Mouse (Mus musculus) brown adipose tissue, adult 24 weeks (tissue): ENCODE measurements around the gene Pole3. TPM values are rescaled to one million over a fixed set of nuclear protein-coding genes. Genes with fewer than 3 reads are reported as not detected.

Experiments used
- H3K27ac ChIP-seq: fragments of 200-500 bp; replicated peaks from 2 replicates; pipeline ENCODE4 v1.5.1; 2012; ENCODE audit warnings: low read depth, mild to moderate bottlenecking, low read length
- H3K4me1 ChIP-seq: fragments of 200-500 bp; 2 replicates; pipeline ENCODE4 v1.6.1; 2012; ENCODE audit warnings: low read length, mixed read lengths; ENCODE audit not compliant: control insufficient read depth, insufficient read depth, insufficient read length
- H3K4me3 ChIP-seq: fragments of 200-500 bp; 2 replicates; pipeline ENCODE4 v1.5.1; 2012; ENCODE audit warnings: low read depth, mild to moderate bottlenecking, low read length, moderate library complexity; ENCODE audit not compliant: insufficient read depth
- polyA plus RNA-seq: library from polyadenylated mRNA; stranded (reverse); fragments of >200 nt; gene quantifications from 2 replicates; pipeline ENCODE4 v1.2.4, GENCODE M21; 2012; ENCODE audit not compliant: missing spikeins, insufficient read depth, insufficient read length

Pole3 gene
- polyA plus RNA-seq, 1 experiment = 44.2 TPM

DNA sequence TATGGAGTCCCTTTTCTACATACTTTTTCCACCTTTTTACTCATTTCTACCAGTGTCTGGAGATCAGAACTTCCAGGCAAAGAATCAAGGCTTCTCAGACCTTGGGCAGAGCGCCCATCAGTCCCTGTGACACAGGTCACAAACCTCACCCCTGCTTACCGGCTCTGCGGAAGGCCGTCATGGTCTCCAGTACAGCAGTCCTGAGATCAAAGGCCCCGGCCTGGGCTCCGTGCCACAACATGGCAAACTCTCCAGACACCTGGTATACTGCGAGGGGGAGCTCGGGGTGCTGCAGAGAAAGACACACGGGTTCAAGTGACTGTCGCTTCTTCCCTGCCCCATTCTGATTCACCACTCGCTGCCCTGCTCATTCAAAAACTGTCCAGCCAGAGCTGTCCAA, 14.9 kb downstream of the Pole3 start:
- H3K27ac ChIP-seq = no peak overlapping the region
- no peak overlapping the region for H3K4me3 ChIP-seq
- no peaks in the 10 kb centered on the region for H3K4me1 ChIP-seq

DNA sequence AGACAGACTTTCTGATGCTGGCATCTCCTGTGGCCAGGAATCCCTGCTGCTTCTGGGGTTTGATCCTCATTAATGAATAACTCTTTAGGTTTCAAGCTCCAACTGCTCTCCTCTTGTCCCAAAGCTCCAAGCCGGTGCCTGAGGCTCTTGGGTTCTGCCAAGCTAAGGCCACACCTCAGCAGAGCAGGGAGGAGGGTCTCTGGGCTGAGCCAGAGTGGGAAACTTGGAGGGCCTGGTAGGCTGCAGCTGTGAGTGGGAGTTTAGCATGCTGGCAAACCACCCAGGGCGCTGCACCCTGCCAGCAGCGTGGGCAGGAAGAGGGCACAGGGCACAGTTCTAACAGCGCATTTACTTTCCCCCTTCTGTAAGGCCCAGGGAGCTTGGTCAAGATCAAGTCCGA, 16.0 kb downstream of the Pole3 start:
- Histone ChIP-seq H3K27ac (no peak overlapping the region), H3K4me3 (no peak overlapping the region), H3K4me1 (no peaks in the 10 kb centered on the region)

DNA sequence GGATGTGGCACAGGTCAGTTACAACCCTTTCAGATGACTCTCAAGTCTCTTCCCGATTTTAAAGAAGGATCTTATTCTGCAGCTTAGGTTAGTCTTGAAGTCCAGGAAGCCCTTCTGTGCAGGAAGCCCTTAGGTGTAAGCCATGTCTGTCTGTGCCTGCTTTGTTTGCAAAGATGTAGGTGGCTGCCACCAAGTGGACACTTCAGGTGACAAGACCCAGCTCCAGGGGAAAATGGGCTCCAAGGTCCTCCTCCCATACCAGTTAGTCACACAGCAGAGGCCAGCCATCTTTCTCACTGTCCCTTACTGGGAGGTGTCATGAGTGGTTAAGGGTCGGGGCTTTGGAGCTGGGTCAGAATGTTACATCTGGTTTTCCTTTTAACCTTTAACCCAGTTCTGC, 18.1 kb downstream of the Pole3 start:
- Histone ChIP-seq H3K27ac (no peak overlapping the region), H3K4me1 (peaks cover 4% of the 10 kb centered on the region; the same call in 1 of the 2 replicates), H3K4me3 (no peak overlapping the region)

DNA sequence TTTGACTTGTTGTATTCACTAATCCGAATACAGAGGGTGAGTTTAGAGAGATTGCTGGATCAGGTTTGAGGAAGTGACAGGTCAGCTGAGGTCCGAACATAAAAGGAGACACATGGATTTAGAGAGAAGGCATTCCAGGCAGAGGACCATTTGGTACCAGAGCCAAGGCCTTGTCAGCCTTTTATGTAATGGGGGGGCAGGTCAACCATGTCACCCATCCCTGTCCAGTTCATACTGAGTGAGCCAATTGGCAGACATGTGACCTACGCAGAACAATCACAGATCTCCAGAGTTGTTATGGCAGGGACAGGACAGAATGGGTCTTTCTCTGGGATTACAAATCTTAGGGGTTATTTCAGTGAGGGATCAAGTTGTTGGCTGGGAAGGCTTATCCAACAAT, 18.9 kb downstream of the Pole3 start:
- Histone ChIP-seq H3K4me1 (peaks cover 4% of the 10 kb centered on the region; the same call in 1 of the 2 replicates), H3K27ac (no peak overlapping the region), H3K4me3 (no peak overlapping the region)

DNA sequence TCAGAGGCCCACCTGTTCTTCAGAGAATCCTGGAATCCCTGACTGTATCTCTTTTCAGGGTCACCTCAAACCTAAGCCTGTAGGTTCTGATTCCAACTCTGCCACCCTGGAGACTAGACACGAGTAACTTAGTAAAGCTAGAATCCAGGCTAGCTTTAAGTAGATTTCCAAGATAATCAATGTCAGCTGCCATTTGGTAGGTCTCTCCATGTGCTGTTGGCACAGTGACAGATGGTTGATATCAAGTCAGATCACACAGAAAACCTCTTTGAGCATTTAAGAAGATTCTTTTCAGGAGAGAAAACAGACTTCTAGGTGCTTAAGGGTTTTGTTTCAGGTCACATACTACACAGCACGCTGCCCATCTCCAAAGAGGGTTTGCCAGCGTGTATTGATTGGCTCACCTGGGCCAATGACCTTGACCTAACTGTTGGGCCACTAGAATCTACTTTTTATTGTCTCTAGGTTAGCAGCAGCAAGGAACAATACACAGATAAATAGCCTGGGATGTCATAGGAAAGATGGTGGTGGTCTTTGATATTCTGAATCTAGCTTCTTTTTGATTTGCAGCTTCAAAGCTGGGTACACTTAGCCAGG, 21.4 kb downstream of the Pole3 start, which contains the start of gene Hdhd3:
Gene Hdhd3, minus strand, starts transcription at position 94 of the 597 bp plus-strand sequence.
- H3K27ac ChIP-seq = peak within 1 kb of the TSS; percentile 97
- H3K4me3 ChIP-seq = peak within 1 kb of the TSS; percentile 84
- H3K4me1 ChIP-seq = peaks cover 4% of the 10 kb centered on the region; the same call in 1 of the 2 replicates

DNA sequence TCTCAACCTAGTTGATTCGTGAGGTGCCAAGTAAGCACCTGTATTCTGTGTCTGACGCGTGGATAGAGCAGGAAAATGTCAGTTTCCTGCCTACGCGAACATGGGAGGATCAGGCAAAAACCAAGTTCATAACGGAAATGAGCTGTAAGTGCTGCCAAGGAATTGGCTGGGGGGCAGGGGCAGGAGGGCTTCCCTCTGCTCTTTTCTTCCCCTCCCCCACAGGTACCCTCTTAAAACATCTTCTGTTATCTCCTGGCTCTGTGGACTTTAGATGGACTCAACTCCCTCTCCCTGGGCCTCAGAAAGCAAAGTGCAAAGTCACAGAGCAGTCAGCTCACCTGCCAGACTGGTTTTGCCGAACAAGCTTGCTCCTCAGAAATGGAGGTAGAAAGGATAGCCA, 21.9 kb downstream of the Pole3 start:
- H3K4me3 ChIP-seq = no peak overlapping the region
- peak overlapping the region; percentile 97; the same call in 1 of the 2 replicates for H3K27ac ChIP-seq
- peaks cover 4% of the 10 kb centered on the region; the same call in 1 of the 2 replicates for H3K4me1 ChIP-seq

DNA sequence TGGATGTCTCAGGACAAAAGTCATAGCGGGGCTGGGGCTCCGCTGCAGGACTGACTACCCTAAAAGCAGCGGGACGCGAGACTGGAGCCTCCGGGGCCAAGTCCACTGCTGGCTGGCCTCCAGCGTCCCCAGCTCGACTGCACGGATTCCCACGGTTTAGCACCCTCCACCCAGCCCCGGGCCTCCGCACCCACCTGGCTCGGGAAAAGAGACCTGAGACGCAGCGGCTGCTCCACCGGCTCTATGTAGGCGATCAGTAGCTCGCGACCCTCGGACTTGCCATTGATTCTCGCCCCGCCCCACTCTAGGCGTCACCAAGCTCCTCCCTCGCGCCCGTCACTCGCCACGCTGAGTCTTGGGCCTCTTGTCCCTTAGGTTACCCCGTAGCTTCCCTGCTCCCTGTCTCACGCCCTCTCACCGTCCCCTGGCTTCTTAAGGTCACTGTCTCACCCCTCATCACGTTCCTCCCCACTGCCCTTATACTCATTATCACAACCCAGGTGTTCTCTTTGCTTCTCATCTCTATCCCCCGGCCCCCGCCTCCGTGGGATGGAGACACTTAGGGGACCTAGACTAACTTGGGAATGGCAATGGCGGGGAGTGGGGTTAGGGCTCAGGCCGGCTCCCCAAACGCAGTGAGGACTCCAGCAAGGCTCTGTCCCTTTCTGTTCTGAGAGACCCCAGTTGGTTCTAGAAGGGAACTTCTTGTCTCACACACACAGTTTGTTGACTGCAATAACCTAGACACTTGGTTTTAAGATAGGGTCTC, 22.7 kb downstream of the Pole3 start:
- H3K4me3 ChIP-seq = peak overlapping the region; percentile 84
- peak overlapping the region; percentile 97 for H3K27ac ChIP-seq
- peaks cover 4% of the 10 kb centered on the region; the same call in 1 of the 2 replicates for H3K4me1 ChIP-seq

DNA sequence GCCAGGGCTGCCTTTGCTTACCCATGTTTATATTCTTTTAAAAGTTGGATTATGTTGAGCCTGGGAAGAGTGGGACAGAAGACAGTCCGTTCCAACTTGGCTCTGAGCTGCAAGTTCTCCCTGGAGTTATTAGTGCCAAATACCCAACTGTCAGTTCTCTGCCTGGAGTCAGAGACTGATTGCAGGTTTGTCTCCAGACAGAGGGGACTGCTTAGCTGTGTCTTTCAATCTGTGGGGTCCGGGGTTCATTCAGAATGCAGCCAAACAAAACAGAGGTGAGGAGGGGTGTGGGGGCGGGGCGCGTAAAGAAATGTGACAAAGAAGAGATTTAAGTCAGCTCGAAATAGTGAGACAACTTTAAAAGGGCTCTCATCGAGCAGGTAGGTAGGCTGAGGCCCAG, 23.3 kb downstream of the Pole3 start:
- H3K4me3 ChIP-seq = peak overlapping the region; percentile 84
- H3K27ac ChIP-seq = peak overlapping the region; percentile 62
- peaks cover 4% of the 10 kb centered on the region; the same call in 1 of the 2 replicates for H3K4me1 ChIP-seq

DNA sequence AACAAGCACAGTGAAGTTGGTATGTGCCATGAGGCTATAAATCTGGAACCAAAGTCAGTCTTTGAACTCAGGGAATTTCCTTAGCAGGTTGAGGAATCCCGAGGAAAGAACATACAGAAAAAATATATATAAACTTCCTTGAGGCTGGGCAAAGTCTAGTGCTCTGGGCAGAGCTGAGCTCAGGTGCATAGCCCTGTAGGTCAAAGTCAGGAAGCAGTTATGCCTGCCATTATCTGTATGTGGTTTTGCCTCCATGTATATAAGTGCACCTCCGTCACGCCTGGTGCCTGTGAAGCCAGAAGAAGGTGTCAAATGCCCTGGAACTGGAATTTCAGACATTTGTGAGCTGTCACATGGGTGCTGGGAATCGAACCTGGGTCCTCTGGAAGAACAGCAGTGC, 24.1 kb downstream of the Pole3 start:
- no peak overlapping the region for H3K27ac ChIP-seq
- peaks cover 7% of the 10 kb centered on the region for H3K4me1 ChIP-seq
- H3K4me3 ChIP-seq = no peak overlapping the region

DNA sequence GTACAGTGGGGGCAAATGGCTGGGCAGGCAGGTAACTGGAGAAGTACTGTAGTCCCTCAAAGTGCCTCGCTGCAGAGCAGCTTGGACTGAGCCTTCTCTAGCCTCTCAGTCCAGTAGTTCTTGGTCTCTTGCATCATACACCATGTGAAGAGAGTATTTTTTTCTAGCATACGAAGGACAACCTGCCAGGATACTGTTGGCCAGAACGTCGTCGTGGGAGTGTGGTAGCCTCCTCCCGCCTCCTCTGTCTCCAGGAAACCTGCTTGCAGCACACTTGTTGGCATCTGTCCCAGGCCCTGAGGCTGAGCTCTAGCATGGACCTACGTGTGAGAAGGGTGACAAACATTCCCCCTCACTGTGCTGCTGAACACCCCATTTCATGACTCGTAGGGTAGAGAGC, 28.1 kb downstream of the Pole3 start:
- H3K4me1 ChIP-seq = peaks cover 3% of the 10 kb centered on the region; the same call in 1 of the 2 replicates
- H3K4me3 ChIP-seq = no peak overlapping the region
- no peak overlapping the region for H3K27ac ChIP-seq

DNA sequence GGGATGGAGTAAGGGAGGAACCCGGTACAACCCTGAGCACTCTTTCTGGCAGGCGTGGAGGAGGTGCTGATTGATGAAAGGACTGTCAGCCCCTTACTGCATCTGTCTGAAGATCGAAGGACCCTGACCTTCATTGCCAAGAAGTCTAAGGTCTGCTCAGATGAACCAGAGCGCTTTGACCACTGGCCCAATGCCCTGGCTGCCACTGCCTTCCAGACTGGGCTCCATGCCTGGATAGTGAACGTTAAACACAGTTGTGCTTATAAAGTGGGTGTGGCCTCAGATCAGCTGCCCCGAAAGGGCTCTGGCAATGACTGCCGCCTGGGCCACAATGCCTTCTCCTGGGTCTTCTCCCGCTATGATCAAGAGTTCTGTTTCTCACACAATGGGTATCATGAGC, 28.9 kb downstream of the Pole3 start:
- H3K4me1 ChIP-seq = peaks cover 3% of the 10 kb centered on the region; the same call in 1 of the 2 replicates
- H3K4me3 ChIP-seq = no peak overlapping the region
- no peak overlapping the region for H3K27ac ChIP-seq

DNA sequence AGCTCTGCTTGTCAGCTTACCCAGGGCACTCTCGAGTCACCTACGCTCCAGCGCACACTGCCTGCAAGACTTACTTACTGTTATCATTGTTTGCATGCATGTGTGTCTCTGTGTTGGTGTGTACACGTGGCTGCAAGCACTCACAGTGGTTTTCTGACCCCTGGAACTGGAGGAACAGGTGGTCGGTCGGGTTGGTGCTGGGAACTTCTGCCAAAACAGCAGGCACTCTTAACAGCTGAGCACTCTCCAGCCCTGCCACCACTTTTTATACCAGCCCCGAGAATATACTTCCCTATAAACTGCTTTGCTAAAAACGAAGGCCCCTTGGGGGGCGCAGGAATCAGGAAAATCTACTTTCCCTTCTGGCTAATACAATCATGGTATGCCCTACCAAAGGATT, 30.6 kb downstream of the Pole3 start:
- no peak overlapping the region for H3K27ac ChIP-seq
- H3K4me1 ChIP-seq = peaks cover 3% of the 10 kb centered on the region; the same call in 1 of the 2 replicates
- H3K4me3 ChIP-seq = no peak overlapping the region

DNA sequence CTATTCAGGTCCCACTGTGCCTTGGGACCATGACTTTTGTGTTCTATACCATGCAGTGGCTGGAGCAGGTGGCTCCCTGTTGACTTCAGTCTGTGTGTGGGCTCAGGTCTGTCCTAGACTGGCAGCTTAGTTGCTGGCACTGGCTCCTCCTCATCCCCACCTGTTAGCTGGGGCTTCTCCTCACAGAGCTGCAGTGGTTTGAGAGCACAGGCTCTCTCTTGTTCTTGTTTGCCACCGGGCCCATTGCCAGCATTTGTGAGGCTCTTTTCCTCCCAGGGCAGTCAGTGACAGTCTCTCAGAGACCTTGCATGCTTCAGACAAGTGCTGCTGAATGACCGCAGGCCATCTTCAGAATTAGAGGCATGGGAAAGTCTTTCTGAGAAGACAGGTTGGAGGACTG, 32.2 kb downstream of the Pole3 start:
- Histone ChIP-seq H3K27ac (no peak overlapping the region), H3K4me1 (peaks cover 3% of the 10 kb centered on the region; the same call in 1 of the 2 replicates), H3K4me3 (no peak overlapping the region)

DNA sequence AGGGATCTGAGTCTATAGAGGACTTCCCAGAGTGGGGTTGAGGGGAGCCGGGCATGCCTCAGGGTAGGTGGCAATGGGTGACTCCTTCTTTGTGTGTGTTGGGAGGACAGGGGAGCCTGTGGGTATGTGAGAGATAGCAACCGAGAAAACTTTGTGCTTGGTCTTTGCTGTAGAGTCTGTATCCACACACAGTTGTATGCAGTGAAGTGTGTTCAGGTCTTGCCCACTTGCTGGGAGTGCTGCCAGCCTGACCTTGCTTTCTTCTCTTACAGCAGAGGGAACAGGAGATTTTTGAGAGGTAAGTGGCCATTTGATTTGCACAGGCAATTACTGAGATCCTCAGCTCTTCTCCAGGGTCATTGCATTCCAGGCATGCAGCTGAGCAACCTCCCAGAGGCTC, 37.0 kb downstream of the Pole3 start:
- Histone ChIP-seq H3K27ac (no peak overlapping the region), H3K4me3 (no peak overlapping the region), H3K4me1 (no peaks in the 10 kb centered on the region)

DNA sequence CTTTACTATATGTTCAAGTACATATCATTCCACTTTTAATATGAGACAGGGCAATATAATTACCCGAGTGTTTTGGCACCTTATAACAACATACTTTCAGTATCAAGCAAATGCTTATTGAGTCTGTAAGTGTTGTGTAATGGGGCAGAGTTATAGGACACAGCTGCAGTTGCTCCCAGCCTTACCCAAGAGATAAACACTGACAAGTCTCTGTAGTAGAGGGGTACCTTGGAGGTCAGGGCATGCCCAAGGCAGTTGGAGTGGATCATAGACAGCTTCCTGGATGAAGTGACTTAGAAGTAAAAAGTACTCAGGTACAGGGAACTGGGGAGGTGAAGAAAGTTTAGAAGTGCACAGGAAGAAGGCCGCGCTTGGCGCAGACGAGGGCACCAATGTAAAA, 37.7 kb downstream of the Pole3 start:
- Histone ChIP-seq H3K27ac (no peak overlapping the region), H3K4me1 (no peaks in the 10 kb centered on the region), H3K4me3 (no peak overlapping the region)
